Mouse (Mus musculus): ENCODE data around the gene Mrps27.

Gene Mrps27

DNA sequence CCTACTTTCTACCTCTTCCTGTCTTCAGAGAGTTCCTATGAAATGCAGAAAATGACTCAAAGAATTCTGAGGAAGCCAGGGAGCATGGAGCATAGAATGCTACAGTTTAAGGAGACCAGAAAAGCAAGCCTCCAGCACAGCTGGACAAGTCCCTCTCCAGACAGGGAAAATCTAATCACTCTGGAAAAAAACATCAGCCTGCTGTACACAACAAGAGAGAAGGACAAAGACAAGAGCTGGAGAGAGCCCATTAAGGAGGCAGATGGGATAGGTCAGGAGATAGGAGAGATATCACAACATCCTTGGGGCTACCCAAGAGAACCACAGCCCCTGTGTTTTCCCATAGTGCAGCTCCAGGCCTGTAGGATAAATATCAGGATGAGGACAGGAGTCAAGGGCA lies 92.5 kb downstream of the Mrps27 start:
- DNase-seq (ENCODE audit: inconsistent age in 2 of 2, low spot score in 1 of 2), result no peak

DNA sequence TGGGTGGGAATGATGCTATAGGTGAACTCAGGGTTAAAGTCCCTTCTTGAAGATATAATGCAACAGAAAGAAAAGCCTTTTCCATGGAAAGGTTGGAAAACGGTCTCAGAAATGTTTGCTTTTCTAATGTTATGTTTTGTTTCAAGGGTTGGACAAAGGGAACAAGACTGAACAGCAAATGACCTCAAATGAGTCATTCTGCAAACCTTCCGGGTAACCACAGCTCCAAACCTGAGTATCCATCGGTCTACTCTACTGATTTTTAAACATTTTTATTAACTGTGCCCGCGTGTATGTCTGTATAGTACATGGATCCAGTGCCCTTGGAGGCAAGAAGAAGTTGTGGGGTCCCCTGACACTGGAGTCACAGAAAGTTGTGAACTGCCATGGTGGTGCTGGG lies 94.8 kb downstream of the Mrps27 start:
- DNase-seq (ENCODE audit: inconsistent age in 2 of 2, low spot score in 1 of 2), result no peak

DNA sequence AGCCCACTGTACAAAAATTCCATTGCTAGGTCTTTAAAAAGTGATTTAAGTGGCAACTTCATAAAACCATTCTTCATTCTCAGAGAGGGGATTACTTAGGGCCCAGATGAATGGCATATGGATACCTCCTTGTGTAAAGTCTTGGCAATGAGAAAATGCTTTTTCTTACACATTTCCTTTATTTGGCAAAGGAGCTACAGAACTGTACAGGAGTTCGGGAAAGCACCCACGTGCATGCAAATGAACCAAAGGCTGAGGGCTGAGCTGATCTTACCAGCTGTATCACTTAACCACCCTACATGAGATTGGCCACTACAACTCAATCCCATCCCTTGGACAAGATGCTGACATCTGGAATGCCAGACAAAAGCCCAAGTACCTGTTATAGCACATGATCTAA lies 95.6 kb downstream of the Mrps27 start:
- no peak for DNase-seq (ENCODE audit: inconsistent age in 2 of 2, low spot score in 1 of 2)

DNA sequence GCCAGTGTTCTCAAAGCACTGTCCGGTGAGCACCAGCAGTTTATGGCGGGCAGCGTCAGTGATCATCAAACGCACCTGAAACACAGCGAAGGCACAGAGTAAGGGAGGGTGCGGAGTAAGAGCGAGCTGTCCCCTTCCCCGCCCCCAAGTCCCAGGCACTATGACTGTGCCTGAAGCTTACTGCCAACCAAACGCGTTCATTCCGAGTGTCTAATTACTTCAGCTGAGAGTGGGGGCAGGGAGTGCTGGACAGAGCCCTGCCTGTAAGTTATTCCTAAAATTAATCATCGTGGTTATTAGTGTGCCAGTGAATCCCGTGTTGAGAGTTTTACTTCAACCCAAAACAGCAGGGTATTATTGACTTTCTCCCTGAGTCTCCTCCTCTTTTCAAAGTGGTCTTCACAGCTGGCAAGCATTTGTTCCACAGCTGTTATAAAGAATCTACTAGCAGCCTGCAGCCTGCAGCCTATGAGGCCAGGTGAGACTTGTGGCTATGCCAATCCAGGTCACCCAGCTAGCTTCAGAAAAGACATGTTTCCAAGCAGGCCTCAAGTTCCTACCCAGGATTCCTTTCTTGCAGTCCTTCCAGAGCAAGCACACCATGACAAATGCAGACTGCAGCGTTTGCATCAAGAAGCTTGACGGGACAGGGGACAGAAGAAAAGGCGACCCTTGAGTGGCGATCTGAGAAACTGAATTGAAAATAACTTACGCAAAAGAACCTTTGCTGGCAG lies 97.3 kb downstream of the Mrps27 start:
- no peak for DNase-seq (ENCODE audit: inconsistent age in 2 of 2, low spot score in 1 of 2)

DNA sequence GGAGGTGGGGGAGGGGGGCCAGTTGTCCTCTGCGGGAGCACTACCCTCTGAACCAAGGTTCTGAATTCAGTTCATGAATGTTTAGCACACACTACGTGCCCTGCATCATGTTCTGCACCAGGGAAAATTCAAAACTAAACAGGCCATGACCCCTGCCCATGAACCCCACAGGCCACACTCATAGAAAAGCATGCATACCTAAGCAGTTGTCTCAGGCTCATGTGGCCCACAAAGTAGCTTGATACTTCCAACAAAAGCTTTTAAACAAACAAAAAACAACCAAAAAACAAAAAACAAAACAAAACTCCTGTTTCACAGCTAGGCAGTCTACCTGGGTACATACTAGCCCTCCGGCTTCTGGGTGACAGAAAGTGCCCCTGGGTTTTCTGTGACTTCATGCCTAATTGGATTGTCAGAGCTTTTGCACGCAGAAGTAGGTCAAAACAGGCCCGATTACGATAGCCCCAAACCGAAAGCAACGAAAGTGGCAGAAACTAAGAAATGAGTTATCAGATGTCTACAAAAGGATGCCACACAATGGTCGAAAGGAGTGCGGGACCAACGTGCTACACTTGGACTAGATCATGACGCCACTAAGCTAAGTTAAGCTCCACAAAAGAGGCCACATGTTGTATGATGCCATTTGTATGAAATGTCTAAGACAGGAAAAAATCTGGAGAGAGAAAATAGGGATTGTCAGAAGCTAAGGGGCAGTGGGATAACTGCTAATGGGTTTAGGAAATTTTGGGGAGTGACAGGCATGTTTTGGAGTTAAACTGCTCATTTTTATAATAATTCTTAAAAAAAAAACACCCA lies 98.1 kb downstream of the Mrps27 start:
- DNase-seq (ENCODE audit: inconsistent age in 2 of 2, low spot score in 1 of 2), result no peak

DNA sequence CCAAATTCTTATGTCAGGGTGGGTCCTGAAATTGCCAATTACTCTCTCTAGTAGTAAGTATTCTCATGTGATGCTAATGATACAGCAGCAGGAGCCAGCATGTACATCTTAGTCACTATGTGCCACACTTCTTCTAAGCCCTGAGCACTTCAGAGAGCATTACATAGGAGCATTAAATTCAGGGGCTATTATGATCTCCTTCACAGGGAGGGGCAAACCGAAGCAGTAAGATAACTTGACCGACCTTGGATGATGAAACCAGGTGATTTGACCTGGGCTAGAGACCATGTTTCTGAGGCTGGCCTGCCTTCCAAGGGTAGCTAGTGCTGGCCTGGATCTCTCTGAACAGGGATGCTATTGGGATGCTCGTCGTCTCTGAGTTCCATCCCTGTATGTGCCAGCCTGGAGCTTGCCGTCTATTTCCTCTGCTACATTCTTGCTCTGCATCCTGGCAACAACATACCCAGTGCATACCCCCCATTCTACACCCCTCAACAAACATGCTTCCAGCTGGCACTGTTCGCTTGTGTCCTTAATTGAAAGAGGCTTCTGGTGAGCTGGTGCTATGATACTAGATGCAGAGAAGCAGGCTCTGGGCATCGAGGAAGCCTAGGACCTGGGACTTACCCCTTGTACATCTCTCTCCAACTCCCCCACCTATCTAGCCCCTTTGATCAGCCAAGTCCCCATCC lies 99.0 kb downstream of the Mrps27 start:
- no peak for DNase-seq (ENCODE audit: inconsistent age in 2 of 2, low spot score in 1 of 2)

DNA sequence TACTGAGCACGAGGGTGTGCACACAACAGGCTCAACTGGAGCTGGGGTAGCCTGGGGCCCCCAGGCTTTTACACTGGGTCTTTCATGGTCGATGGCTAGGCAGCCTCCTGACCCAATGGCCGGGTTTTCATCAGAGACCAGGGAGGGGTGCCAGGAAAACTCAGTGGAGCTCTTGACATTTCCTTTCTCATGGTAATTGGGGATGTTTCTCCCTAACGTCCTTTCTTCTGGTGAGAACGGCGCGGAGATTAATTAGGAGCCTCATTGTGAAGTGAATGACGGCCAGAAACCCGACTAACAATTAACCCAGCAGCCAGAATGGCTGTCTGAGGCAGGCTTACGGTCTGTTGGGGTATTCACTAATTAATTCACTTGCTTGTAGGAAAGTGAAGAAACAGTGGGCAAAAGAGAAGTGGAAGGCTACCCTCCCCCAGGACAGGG lies 99.9 kb downstream of the Mrps27 start:
- DNase-seq (ENCODE audit: inconsistent age in 2 of 2, low spot score in 1 of 2), result no peak

DNA sequence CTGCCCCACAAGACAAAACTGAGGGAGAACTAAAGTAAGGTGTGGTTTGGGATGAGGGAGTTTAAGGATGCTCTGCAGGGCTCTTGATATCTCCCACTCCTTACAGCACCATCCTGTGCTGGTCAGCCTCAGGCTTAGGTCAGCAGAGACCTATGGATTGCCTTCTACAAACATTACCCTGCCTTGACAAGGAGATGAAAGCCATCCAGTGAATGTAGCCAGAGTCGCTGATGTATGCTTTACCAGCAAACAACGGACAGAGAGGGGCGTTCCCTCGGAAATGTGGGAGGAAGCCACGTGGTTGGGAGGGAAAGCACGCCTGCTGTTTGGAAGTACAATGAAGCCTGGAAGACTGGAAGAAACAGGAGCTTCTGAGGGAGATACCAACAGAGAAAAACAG lies 100.3 kb downstream of the Mrps27 start:
- DNase-seq (ENCODE audit: inconsistent age in 2 of 2, low spot score in 1 of 2), result no peak

DNA sequence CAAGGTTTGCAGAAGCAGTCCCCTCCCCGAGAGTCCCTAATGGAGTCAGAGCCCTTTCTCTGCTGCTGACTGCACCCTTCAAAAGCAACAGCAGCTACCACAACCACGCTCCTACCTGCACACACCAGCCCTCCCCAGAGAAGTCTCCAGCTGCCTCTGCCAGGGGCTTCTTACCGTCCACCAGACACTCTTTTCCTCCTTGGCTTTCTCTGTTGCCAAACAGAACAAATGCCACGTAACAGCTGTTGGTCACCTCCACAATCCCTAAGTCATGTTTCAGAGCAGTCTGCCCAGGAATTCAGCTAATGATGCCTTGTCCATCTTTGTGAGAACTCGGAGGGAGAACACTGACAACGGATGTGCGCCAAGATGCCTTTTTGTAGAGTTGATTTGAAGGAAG lies 102.4 kb downstream of the Mrps27 start:
- no peak for DNase-seq (ENCODE audit: inconsistent age in 2 of 2, low spot score in 1 of 2)

DNA sequence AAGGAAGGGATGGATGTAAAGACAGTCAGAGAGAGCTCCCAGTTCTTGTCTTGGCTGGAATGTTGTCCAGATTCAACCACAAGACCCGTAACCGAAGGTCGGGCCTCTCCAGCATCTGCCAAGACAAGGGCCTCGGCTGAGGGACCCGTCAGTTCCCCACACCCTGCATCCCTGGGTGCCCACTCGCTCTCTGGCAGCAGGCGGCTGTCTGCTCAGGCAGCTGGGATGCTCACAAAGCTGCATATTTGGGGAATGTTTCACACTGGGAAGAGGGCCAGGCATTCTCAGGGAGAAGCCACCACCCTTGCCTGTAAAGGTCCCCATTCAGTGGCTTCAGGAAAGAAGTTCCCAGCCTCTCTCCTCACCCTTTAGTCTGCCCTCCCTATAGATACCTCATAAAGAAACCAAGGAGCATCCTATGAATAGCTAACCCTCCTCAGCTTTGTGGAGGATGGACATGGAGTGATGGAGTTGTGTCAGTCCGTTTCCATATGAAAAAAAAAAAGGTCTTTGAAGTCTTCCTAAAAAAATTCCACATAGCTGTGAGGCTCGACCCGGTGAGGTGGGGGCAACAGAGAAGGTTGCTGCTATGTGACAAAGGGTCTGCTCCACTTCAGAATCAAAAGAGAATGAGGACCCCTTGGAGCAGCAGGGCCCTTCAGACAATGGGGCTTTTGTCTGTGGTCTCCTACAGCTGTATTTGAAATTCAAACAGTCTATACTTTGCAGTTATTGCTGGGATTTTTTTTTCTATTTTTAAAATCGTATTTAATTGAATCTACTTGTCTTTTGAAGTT lies 103.0 kb downstream of the Mrps27 start:
- peak; percentile 44 to 60 for DNase-seq (ENCODE audit: inconsistent age in 2 of 2, low spot score in 1 of 2)

DNA sequence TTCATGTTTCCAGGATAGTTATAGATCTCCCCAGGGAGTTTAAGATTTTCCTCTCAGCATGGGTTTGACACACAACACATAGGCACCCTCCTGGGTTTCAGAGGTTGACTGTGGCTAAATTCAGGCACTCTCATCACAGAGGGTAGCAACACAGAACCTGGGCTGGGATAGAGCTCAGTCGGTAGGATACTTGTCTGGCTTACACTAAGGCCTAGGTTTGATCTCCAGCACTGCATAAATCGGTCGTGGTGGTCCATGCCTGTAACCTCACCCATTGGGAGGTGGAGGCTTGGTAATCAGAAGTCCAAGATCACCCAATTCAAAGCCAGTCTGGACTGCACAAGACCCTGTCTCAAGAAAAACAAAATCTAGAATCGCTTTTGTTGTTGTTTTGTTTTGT lies 103.7 kb downstream of the Mrps27 start:
- no peak for DNase-seq (ENCODE audit: inconsistent age in 2 of 2, low spot score in 1 of 2)

DNA sequence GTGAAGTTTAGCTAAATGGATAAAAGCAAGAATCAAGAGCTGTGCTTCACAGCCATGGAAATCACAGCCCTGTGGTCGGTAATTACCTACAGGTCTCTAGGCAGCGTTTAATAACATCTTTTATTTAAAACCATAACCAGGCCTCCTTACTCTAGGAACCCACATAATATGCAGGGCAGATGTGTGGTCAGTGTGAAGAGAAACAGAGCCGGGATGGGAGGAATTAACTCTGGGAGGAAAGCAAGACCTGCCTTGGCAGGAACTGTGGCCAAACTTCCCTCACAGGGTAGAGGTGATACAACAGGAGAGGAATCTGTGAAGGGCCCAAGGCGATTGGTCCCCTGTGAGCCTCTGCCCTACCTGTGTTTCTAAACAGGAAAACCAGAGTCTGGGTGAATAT lies 105.0 kb downstream of the Mrps27 start:
- no peak for DNase-seq (ENCODE audit: inconsistent age in 2 of 2, low spot score in 1 of 2)

DNA sequence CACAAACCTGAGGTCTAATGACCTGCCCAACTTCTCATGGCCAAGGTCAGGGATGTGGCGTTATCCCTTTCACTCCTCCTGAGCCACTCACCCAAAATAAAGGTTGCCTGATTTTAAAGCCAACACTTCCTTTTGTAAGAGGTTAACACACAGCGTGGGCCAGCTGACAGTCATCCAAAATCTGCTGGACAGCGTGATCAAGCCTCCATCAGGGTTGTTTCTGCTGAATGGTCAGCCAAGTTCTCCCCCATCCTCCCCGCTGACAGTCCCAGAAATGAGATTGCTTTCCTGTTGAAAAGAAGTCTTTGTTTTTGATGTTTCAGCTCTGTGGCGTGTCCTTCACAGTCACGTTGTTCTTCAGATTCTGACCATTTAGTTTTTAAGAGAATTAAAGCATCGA lies 106.2 kb downstream of the Mrps27 start:
- no peak for DNase-seq (ENCODE audit: inconsistent age in 2 of 2, low spot score in 1 of 2)

DNA sequence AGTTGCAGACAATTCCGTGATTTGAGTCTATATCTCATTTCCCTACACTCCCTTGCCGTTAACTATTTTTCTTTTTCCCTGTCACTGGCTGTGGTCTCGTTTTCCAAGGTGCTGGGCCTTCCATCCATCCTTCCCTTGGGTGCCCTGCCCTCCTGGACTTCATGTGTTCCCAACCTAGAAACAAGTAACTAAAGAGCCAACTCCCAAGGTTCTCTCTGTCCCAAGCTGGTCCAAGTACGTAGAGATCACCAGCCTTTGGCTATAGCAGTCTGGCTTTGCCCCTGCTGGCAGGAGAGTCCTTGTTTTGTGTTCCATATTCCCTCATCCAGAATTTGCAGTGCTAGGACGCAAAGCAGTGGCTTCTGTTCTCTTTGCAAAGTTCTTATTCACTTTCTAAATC lies 106.7 kb downstream of the Mrps27 start:
- DNase-seq (ENCODE audit: inconsistent age in 2 of 2, low spot score in 1 of 2), result no peak

DNA sequence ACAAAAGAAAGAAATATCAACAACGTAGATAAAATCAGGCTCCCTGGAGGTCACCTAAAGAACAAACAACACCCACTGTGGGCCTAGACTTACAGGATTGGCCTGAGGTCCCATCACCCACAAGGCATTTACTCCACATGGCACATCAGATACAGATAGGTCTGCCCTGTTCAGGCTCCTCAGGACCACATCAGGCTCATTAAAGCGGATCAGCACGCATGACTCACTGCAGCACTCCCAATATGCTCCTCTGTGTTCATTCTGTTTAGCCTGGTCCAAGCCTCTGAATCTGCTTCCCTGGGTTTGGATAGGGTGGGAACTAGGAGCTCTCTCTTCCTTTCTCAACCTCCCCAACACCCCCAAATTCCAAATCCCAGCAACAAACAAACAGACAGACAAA lies 107.9 kb downstream of the Mrps27 start:
- no peak for DNase-seq (ENCODE audit: inconsistent age in 2 of 2, low spot score in 1 of 2)

DNA sequence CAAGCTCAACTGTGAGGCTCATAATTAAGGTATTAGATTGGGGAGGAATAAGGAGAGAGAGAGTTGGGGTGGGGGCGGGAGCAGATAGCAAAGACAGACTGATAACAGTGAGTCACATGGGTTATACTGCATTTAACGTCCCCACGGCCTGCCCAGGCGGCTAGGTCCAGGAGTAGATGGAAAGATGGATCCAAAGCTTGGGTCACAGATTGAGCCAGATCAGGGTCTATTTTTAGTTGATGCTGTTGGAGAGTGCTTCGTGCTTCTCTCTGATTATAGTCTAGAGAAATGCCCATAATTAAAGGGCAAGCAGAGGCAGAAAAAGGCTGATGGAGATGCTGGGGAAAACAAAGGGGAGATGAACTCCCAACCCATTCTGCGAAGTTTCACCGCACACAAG lies 110.4 kb downstream of the Mrps27 start:
- no peak for DNase-seq (ENCODE audit: inconsistent age in 2 of 2, low spot score in 1 of 2)

DNA sequence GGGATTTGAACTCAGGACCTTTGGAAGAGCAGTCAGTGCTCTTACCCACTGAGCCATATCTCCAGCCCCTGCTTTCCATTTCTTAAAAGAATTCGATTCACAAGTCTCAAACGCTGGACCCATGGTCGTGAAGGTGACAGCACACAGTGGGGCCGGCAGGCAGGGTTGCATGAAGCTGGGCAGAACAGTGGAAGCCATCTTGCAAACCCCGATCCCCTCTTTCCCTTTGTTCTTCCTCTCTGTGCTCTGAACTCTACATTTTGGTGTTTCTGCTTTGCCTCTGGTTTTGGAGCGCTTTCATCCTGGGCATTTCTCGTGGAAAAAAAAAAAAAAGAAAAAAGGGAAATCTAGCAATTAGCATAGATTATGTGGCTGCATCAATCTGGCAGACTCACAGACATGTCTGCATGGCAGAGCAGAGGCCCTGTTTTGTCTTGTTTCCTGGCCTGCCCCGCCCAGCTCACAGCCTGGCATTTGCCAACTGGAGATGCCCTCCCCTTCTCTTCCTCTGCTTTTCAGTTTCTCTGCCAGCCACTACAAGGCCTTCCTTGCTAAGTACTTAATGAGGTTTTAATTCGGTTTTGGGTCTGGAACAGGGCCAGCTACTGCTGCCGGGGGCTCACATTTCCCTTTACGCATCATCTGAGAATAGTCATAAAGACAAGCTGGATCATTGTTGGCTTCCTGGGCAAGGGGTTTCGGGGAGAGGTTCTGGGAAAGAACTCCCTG lies 114.2 kb downstream of the Mrps27 start:
- DNase-seq (ENCODE audit: inconsistent age in 2 of 2, low spot score in 1 of 2), result peak; percentile 38 to 67

DNA sequence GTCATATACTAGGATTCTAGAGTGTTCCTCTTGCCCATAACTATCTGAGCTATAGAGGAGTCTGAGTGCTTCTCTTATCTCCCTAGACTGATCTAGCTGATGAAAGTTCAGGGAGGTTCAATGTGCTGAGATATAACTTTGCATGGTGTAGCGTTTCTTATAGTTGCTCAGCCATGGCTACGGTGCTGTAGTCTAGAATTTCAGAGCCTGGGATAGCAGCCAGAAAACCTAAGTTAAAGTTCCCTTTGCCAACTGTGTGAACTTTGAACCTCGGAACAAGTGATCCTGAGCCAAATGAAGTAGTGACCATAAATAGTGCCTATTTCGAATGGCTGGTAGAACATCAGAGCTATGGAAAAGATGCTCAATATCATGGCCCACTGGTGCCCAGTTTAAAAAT lies 115.0 kb downstream of the Mrps27 start:
- no peak for DNase-seq (ENCODE audit: inconsistent age in 2 of 2, low spot score in 1 of 2)

DNA sequence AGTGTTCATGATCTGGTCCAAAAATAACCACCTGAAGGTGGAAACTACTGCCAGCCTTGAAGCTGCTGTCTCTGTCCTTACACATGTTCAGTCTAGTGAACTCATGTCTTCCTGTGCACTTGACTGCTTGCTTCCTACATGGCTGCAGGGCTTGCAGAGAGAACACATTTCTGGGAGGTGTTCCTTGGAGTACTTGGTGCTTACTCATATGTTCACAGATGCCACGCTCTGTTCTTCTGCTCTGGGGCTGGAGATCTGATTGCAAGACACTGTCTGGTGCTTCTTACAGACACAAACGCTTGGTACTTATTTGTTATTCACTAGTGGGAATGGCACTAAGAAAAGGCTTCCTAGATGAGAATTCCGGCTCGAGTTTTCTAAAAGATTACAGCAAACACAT lies 117.3 kb downstream of the Mrps27 start:
- no peak for DNase-seq (ENCODE audit: inconsistent age in 2 of 2, low spot score in 1 of 2)

DNA sequence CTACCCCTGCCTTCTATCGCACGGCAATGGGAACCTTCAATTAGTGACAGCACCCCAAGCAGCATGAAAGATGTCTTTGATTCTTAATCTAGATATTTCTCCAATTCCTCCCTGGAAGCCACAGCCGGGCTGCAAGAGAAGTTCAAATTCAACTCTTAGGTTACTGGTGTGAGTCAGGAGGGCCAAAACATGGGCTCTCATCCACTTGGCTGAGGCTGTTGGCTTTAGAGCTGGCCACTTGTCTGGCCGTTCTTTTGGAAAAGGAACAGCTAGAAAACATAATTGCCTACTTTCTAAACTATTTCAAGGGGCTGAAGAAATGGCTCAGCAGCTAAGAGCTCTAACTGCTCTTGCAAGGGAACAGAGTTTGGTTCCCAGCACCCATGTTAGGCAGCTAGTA lies 120.0 kb downstream of the Mrps27 start:
- no peak for DNase-seq (ENCODE audit: inconsistent age in 2 of 2, low spot score in 1 of 2)

Measured in adrenal gland, adult (tissue).